Mouse (Mus musculus) midbrain, embryonic 14.5 days (tissue): ENCODE measurements around the gene Ambra1. TPM values are rescaled to one million over a fixed set of nuclear protein-coding genes. Genes with fewer than 3 reads are reported as not detected.

Source experiments
- ATAC-seq: fragments of 200-750 bp; cut with Nextera tagmentation; 2 replicates; pipeline ENCODE4 v1.8.0; 2017; ENCODE audit warnings: moderate number of reproducible peaks, moderate library complexity; ENCODE audit not compliant: low FRiP score, low TSS enrichment
- DNase-seq: peaks from one replicate; pipeline ENCODE4 v3.0.0-alpha.2; 2015
- H3K27ac ChIP-seq: fragments of 300-500 bp; sonication (generic); replicated peaks from 2 replicates; pipeline ENCODE4 v1.5.1; 2014; ENCODE audit warnings: mild to moderate bottlenecking, low read depth, low read length, moderate library complexity
- H3K27me3 ChIP-seq: fragments of 300-500 bp; sonication (generic); 2 replicates; pipeline ENCODE4 v1.6.1; 2014; ENCODE audit warnings: low read length, control low read depth, mixed read lengths; ENCODE audit not compliant: control insufficient read depth, insufficient read depth
- H3K36me3 ChIP-seq: fragments of 300-500 bp; sonication (generic); 2 replicates; pipeline ENCODE4 v1.6.1; 2014; ENCODE audit warnings: low read length, control low read depth; ENCODE audit not compliant: control insufficient read depth, insufficient read depth
- H3K4me1 ChIP-seq: fragments of 300-500 bp; sonication (generic); 2 replicates; pipeline ENCODE4 v1.6.1; 2014; ENCODE audit warnings: mild to moderate bottlenecking, antibody characterized with exemption, low read length, control low read depth; ENCODE audit not compliant: control insufficient read depth, insufficient read depth
- H3K4me2 ChIP-seq: fragments of 300-500 bp; sonication (generic); 2 replicates; pipeline ENCODE4 v1.6.1; 2014; ENCODE audit warnings: mild to moderate bottlenecking, low read length, moderate library complexity
- H3K4me3 ChIP-seq: fragments of 300-500 bp; sonication (generic); replicated peaks from 2 replicates; pipeline ENCODE4 v1.5.1; 2014; ENCODE audit warnings: low read depth, low read length
- H3K9ac ChIP-seq: fragments of 300-500 bp; sonication (generic); replicated peaks from 2 replicates; pipeline ENCODE4 v1.6.1; 2014; ENCODE audit warnings: mild to moderate bottlenecking, low read length, moderate library complexity
- H3K9me3 ChIP-seq: fragments of 300-500 bp; sonication (generic); 2 replicates; pipeline ENCODE4 v1.6.1; 2016; ENCODE audit warnings: low read length, control low read depth, mixed read lengths; ENCODE audit not compliant: control insufficient read depth
- WGBS: fragments of 180-500 bp; shearing (Covaris S2); extraction: QIAGEN DNeasy Blood & Tissue Kit; methylation state at CpG from one replicate; pipeline ENCODE4 v1.1.7; 2014; 5-methylcytosine and 5-hydroxymethylcytosine counted together
- polyA plus RNA-seq: library from polyadenylated mRNA; unstranded; fragments of >200 nt; fragmentation: Nextera tagmentation; extraction: Ambion mirVana; gene quantifications from 2 replicates; pipeline ENCODE4 v1.2.1, GENCODE M21; 2014

Gene Ambra1
- polyA plus RNA-seq, 1 experiment from 2014 or later, result 22.8 TPM

DNA sequence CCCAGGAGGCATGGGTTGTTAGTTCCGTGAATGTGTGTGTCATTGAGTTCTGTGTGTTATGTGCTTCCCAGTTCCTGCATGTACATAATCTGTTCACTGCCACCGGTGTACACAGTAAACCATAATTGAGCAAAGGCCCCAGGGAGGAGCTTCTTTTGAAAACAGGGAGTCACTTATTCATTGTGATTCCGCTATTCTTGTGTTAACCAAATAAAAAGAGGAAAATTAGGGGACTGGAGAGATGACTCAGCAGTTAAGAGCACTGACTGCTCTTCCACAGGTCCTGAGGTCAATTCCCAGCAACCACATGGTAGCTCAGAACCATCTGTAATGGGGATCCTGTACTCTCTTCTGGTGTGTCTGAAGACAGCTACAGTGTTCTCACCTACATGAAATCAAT is 164.8 kb downstream of the Ambra1 start:
- H3K4me3 ChIP-seq, result no peak overlapping the region
- H3K4me1 ChIP-seq, result no peaks in the 10 kb centered on the region
- no peaks in the 10 kb centered on the region for H3K9me3 ChIP-seq
- no peaks in the 10 kb centered on the region for H3K27me3 ChIP-seq
- H3K36me3 ChIP-seq, result 0 out of 2 replicates have a peak, but pooled peaks cover 5% of the 10 kb centered on the region
- WGBS, result 89% methylated on average over 3 of the region's 3 CpGs
- H3K27ac ChIP-seq, result no peak overlapping the region
- DNase-seq (no peak), ATAC-seq (no peak)
- no peak overlapping the region for H3K4me2 ChIP-seq
- no peak overlapping the region for H3K9ac ChIP-seq

DNA sequence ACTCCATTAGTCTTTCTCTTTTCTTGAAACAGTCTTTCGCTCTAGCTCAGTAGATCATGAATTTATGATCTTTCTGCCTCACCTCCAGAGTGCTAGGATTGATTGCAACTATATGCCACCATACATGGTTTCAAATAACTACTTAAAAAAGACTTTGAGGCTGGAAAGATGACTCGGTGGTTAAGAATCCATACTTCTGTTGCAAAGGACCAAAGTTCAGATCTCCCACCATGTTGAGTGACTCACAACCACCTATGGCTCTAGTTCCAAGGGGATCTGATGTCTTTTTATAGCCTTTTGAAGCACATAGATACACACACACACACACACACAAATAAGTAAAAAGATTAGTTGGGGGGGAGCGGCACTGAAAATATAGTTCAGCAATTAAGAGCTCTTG is 165.5 kb downstream of the Ambra1 start:
- Histone ChIP-seq H3K27me3 (no peaks in the 10 kb centered on the region), H3K27ac (no peak overlapping the region), H3K36me3 (peaks cover 10% of the 10 kb centered on the region; the same call in 1 of the 2 replicates), H3K4me3 (no peak overlapping the region), H3K9me3 (no peaks in the 10 kb centered on the region), H3K4me1 (no peaks in the 10 kb centered on the region), H3K9ac (no peak overlapping the region), H3K4me2 (no peak overlapping the region)
- DNase-seq (no peak), ATAC-seq (no peak)
- 96% methylated on average over 3 of the region's 3 CpGs for WGBS

DNA sequence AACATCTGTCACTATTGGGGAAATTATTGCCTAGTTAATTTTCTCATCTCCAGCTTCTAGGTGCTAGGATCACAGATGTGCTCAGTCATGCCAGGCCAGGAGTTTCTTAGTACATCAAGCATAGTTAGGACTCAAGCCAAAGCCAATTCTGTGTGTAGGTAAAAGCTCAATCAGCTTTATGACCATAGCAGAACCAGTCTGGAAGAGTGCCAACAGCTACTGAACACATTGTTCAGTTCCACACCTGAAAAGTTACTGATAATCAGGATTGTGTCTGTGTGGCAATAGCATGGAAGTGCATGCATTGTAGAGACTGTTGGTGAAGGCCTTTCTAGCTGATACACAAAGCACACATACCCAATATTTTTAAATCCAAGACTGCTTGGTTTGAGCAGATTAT is 168.0 kb downstream of the Ambra1 start:
- no peaks in the 10 kb centered on the region for H3K9me3 ChIP-seq
- no peak for DNase-seq
- no peak overlapping the region for H3K9ac ChIP-seq
- peaks cover 16% of the 10 kb centered on the region; the same call in 1 of the 2 replicates for H3K36me3 ChIP-seq
- H3K4me3 ChIP-seq, result no peak overlapping the region
- no peaks in the 10 kb centered on the region for H3K4me1 ChIP-seq
- no peaks in the 10 kb centered on the region for H3K27me3 ChIP-seq
- H3K4me2 ChIP-seq, result no peak overlapping the region
- H3K27ac ChIP-seq, result no peak overlapping the region
- no peak for ATAC-seq

DNA sequence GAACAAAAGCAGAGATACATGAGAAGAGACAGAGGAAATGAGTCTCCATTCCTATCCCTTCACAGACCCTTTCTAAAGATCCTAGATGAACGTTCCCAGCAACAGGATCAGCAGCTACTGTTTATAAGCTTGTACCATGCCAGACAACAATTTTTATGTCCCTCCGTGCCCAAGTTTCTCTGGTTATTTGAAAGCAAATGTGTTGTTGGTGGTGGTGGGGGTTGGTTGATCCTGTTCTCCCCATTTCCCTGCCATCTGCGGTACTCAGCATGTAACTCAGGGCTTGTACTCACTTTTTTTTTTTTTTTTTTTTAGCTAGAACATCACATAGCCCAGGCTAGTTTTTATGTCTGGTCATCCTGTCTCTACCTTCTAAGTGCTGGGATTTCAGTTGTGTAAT is 169.2 kb downstream of the Ambra1 start:
- H3K9me3 ChIP-seq, result no peaks in the 10 kb centered on the region
- no peak overlapping the region for H3K9ac ChIP-seq
- H3K27ac ChIP-seq, result no peak overlapping the region
- 92% methylated on average over 3 of the region's 3 CpGs for WGBS
- ATAC-seq (no peak), DNase-seq (no peak)
- H3K4me3 ChIP-seq, result no peak overlapping the region
- H3K4me2 ChIP-seq, result no peak overlapping the region
- no peaks in the 10 kb centered on the region for H3K27me3 ChIP-seq
- H3K4me1 ChIP-seq, result no peaks in the 10 kb centered on the region
- H3K36me3 ChIP-seq, result peaks cover 16% of the 10 kb centered on the region; the same call in 1 of the 2 replicates

DNA sequence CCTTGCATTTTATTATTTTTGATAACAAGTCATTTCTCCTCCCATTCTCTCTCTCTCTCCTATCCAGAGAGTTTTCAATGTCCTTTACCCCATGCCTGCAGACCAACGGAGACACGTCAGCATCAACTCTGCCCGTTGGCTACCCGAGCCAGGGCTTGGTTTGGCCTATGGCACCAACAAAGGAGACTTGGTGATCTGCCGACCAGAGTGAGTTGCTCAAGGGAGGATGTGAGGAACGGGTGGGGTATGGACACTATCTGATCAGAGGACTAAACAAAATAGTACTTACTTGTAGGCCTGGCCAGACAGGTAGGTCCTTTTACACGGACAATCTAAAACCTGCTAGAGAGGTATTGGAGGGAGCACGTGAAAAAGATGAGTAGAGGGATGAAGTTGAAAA is 170.5 kb downstream of the Ambra1 start:
- no peak for ATAC-seq
- no peaks in the 10 kb centered on the region for H3K9me3 ChIP-seq
- DNase-seq, result no peak
- whole genome bisulfite sequencing, result 96% methylated on average over 8 of the region's 8 CpGs
- no peaks in the 10 kb centered on the region for H3K27me3 ChIP-seq
- H3K4me2 ChIP-seq, result no peak overlapping the region
- H3K36me3 ChIP-seq, result peaks cover 21% of the 10 kb centered on the region; the same call in 1 of the 2 replicates
- H3K4me3 ChIP-seq, result no peak overlapping the region
- H3K4me1 ChIP-seq, result 0 out of 2 replicates have a peak, but pooled peaks cover 5% of the 10 kb centered on the region
- no peak overlapping the region for H3K9ac ChIP-seq
- no peak overlapping the region for H3K27ac ChIP-seq

DNA sequence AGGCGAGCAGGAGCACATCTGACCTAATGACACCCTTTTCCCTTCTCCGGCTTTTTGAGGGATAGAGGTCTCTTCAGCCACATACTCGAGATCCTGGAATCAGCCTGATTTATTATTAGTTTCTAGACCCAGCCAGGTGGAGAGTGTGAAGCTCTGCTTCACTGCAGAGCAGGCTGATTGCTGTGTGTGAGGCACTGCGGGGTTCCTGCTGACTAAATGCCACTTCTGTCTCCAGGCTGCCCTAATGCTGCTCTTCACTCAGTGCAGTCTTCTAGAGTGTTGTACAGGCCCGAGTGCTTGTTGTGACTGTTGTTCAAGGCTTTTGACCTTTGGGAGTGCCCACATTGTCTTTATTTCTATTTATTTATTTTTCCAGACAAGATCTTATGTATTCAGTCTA is 172.4 kb downstream of the Ambra1 start:
- ATAC-seq, result no peak
- H3K4me3 ChIP-seq, result no peak overlapping the region
- WGBS, result 61% methylated on average over 5 of the region's 5 CpGs
- no peaks in the 10 kb centered on the region for H3K27me3 ChIP-seq
- no peak overlapping the region for H3K27ac ChIP-seq
- peaks cover 23% of the 10 kb centered on the region; the same call in 1 of the 2 replicates for H3K36me3 ChIP-seq
- H3K4me2 ChIP-seq, result no peak overlapping the region
- no peaks in the 10 kb centered on the region for H3K9me3 ChIP-seq
- no peak for DNase-seq
- no peak overlapping the region for H3K9ac ChIP-seq
- H3K4me1 ChIP-seq, result 0 out of 2 replicates have a peak, but pooled peaks cover 5% of the 10 kb centered on the region

DNA sequence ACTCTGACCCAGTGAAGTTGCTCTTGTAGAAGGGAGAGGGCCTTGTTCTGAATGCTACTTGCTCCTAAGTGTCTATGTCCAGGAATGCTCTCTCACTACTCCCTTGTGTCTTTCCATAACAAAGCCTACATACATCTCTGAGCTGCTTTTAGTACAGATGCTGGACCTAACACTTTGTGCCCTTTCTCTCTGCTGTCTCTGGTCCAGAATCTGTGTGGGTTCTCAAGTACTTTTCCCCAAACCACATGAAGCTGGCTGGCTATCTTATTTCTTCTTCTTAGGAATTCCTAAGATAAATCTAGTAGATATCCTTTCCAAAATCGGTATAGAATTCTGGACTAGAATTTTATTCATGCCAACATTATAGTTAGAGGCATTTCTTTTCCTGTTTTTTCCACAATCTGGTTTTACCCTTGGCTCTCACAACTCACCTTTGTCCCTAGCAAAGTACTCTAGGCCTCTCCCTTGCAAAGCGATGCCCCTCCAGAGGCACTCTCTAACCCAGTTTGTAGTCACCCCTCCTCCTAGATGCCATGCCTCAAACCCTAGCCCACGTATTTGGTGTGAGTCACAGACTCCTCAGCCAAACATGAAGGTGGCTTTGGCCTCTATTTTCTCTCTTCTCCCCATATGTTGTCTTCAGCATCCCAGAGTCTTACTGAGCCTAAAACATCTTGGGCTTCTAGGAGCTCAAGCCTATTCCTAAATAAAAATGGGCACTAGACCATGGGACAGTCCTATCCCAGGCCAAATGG is 173.4 kb downstream of the Ambra1 start:
- DNase-seq (no peak), ATAC-seq (no peak)
- H3K27ac ChIP-seq, result no peak overlapping the region
- 0 out of 2 replicates have a peak, but pooled peaks cover 5% of the 10 kb centered on the region for H3K4me1 ChIP-seq
- no peak overlapping the region for H3K4me3 ChIP-seq
- WGBS, result 95% methylated on average over 3 of the region's 3 CpGs
- no peak overlapping the region for H3K4me2 ChIP-seq
- H3K27me3 ChIP-seq, result no peaks in the 10 kb centered on the region
- H3K9me3 ChIP-seq, result no peaks in the 10 kb centered on the region
- no peak overlapping the region for H3K9ac ChIP-seq
- H3K36me3 ChIP-seq, result peaks cover 21% of the 10 kb centered on the region; the same call in 1 of the 2 replicates

DNA sequence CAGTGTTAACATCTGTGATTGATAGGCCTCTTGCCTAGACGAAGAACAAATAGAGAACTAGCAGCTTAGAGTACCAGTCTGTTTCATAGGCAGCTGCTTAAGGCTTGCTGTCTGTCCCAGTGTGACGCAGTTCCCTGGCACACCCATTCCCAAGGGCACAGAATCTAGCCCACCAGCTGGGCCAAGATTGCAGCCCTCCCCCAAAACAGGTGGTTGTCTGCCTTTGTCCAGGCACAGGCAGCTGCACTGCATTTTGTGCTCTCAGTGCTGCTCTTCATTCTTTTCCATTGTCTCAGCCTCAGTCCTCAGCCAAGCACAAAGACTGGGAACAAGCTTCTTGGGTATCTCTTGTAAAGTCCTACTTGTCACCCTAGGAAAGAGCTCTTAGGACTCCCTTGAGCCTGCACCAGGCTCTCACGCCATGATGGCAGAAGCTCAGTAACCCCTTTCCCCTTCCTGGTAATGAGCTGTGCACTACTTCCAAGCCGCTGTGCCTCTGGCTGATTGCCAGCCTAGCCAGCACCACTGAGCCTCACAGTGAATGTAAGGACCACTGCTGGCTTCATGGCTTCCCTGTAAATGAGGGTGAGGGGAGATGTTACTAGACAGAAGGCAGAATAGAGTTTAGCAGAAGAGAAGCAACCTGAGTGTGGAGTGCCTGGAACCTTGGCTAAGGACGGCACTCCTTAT is 174.8 kb downstream of the Ambra1 start:
- Histone ChIP-seq H3K4me3 (no peak overlapping the region), H3K27ac (peak overlapping the region; percentile 28), H3K4me2 (no peak overlapping the region), H3K27me3 (no peaks in the 10 kb centered on the region), H3K4me1 (0 out of 2 replicates have a peak, but pooled peaks cover 5% of the 10 kb centered on the region), H3K9me3 (no peaks in the 10 kb centered on the region), H3K9ac (no peak overlapping the region), H3K36me3 (peaks cover 30% of the 10 kb centered on the region)
- WGBS, result 49% methylated on average over 5 of the region's 5 CpGs
- DNase-seq (peak; percentile 62), ATAC-seq (0 out of 2 replicates have a peak, but pooled peaks have one; percentile 34)
